Mouse (Mus musculus): ENCODE results near the gene Gm49391.

- TF ChIP-seq CTCF (IDR thresholded peaks at IDR 0.05; ENCODE audit: borderline replicate concordance, insufficient read depth, low read depth, low read length): no peak
- no peak for TF ChIP-seq POLR2A (IDR thresholded peaks at IDR 0.05; ENCODE audit: borderline replicate concordance, insufficient read depth, low read length)
Observed at GRCm38 (mm10) chr13:60895406-60896160, 40.8 kb downstream of the Gm49391 start.
